ENCODE assay signal across 26 mouse cellular contexts in the genomic region with DNA sequence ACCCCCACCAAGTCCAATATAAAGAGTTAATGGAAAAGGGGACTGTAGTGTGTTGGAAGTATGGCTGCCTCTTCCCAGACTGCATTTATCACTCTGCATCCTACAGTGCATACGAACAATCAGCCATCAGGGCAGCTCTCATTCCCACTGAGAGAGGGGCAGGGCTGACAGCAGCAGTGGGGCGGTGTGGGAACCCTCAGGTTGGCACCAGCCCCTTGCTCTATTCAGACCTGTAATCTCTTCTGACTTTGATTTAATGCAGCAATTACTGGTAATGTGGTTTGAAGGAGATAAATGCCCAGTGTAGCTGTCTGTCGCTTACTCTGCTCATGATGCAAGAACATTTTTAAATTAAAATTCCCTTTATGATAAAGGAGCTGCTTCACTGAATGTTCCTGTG.
DNase-seq lines count a peak whose midpoint lies in the region; ATAC-seq lines count a peak whose summit lies in the region.
"Had no signal": no experiment of that assay in that cellular context is flagged by ENCODE, and none has a peak within 500 bp of the region (broad histone marks: within the 10 kb centered on the region; RNA-seq: fewer than 3 reads in every experiment).

No protein-coding gene starts in this region.

- no peaks in the 10 kb centered on the region for H3K27me3 ChIP-seq in forebrain, embryonic 16.5 days (replicated peaks; ENCODE audit: control insufficient read depth, insufficient read depth, low read length)
- no peaks in the 10 kb centered on the region for H3K27me3 ChIP-seq in forebrain, embryonic 11.5 days (ENCODE audit: control insufficient read depth, insufficient read depth, low read length)
- no peaks in the 10 kb centered on the region for H3K27me3 ChIP-seq in midbrain, embryonic 12.5 days
- no peaks in the 10 kb centered on the region for H3K27me3 ChIP-seq in midbrain, embryonic 11.5 days (ENCODE audit: control insufficient read depth, insufficient read depth, low read length)
- H3K27me3 ChIP-seq in hindbrain, embryonic 16.5 days (replicated peaks; ENCODE audit: control insufficient read depth, insufficient read depth, low read length), result no peaks in the 10 kb centered on the region
- no peaks in the 10 kb centered on the region for H3K27me3 ChIP-seq in neural tube, embryonic 14.5 days (ENCODE audit: control insufficient read depth, insufficient read depth, low read length)
- H3K27me3 ChIP-seq: embryonic facial prominence, embryonic 15.5 days; heart, embryonic 13.5 days; intestine, embryonic 15.5 days; liver, embryonic 15.5 days; stomach, embryonic 15.5 days had no signal

- H3K4me1 ChIP-seq in forebrain, embryonic 16.5 days (replicated peaks; ENCODE audit: control insufficient read depth, insufficient read depth, low read length), result peaks cover 4% of the 10 kb centered on the region
- H3K4me1 ChIP-seq in forebrain, embryonic 11.5 days (replicated peaks; ENCODE audit: control insufficient read depth, insufficient read depth, low read length), result peaks cover 2% of the 10 kb centered on the region; the same call in 1 of the 2 replicates
- peaks cover 12% of the 10 kb centered on the region; the same call in 1 of the 2 replicates for H3K4me1 ChIP-seq in midbrain, embryonic 12.5 days
- 0 out of 2 replicates have a peak, but pooled peaks cover 2% of the 10 kb centered on the region for H3K4me1 ChIP-seq in midbrain, embryonic 11.5 days (ENCODE audit: control insufficient read depth, insufficient read depth, low read length)
- peaks cover 4% of the 10 kb centered on the region for H3K4me1 ChIP-seq in hindbrain, embryonic 16.5 days (ENCODE audit: control insufficient read depth, insufficient read depth, low read depth, low read length)
- H3K4me1 ChIP-seq in neural tube, embryonic 14.5 days (ENCODE audit: control insufficient read depth, insufficient read depth, low read length), result peaks cover 11% of the 10 kb centered on the region; the same call in 1 of the 2 replicates
- H3K4me1 ChIP-seq: intestine, embryonic 15.5 days; liver, embryonic 15.5 days had no signal

- no peaks in the 10 kb centered on the region for H3K36me3 ChIP-seq in forebrain, embryonic 16.5 days (ENCODE audit: control insufficient read depth, insufficient read depth)
- H3K36me3 ChIP-seq in forebrain, embryonic 11.5 days (ENCODE audit: control insufficient read depth, insufficient read depth, low read length), result no peaks in the 10 kb centered on the region
- no peaks in the 10 kb centered on the region for H3K36me3 ChIP-seq in midbrain, embryonic 12.5 days
- H3K36me3 ChIP-seq in midbrain, embryonic 11.5 days (ENCODE audit: control insufficient read depth, insufficient read depth, low read length), result no peaks in the 10 kb centered on the region
- no peaks in the 10 kb centered on the region for H3K36me3 ChIP-seq in hindbrain, embryonic 16.5 days (ENCODE audit: control insufficient read depth, insufficient read depth, low read length)
- no peaks in the 10 kb centered on the region for H3K36me3 ChIP-seq in neural tube, embryonic 14.5 days (ENCODE audit: control insufficient read depth, insufficient read depth, low read length)
- H3K36me3 ChIP-seq: embryonic facial prominence, embryonic 15.5 days; heart, embryonic 13.5 days; intestine, embryonic 15.5 days; liver, embryonic 15.5 days; stomach, embryonic 15.5 days had no signal

- 27% methylated on average over 3 of the region's 3 CpGs for WGBS in forebrain, embryonic 16.5 days
- WGBS in forebrain, embryonic 11.5 days, result 60% methylated on average over 3 of the region's 3 CpGs
- WGBS in midbrain, embryonic 12.5 days, result 59% methylated on average over 3 of the region's 3 CpGs
- 56% methylated on average over 3 of the region's 3 CpGs for WGBS in midbrain, embryonic 11.5 days
- 25% methylated on average over 3 of the region's 3 CpGs for WGBS in hindbrain, embryonic 16.5 days
- WGBS in neural tube, embryonic 14.5 days, result 15% methylated on average over 3 of the region's 3 CpGs

- no peak overlapping the region for H3K27ac ChIP-seq in forebrain, embryonic 16.5 days (ENCODE audit: low read length)
- no peak overlapping the region for H3K27ac ChIP-seq in forebrain, embryonic 11.5 days (ENCODE audit: low read depth, low read length)
- H3K27ac ChIP-seq in midbrain, embryonic 12.5 days (replicated peaks), result no peak overlapping the region
- no peak overlapping the region for H3K27ac ChIP-seq in midbrain, embryonic 11.5 days (ENCODE audit: low read depth, low read length)
- 0 out of 2 replicates have a peak overlapping the region, but pooled peaks have one; percentile 20 for H3K27ac ChIP-seq in hindbrain, embryonic 16.5 days (ENCODE audit: low read depth, low read length)
- H3K27ac ChIP-seq in neural tube, embryonic 14.5 days (ENCODE audit: low read depth, low read length), result no peak overlapping the region; the same call in 1 of the 2 replicates
- H3K27ac ChIP-seq: embryonic facial prominence, embryonic 15.5 days; heart, adult 2 months; heart, embryonic 13.5 days; intestine, embryonic 15.5 days; limb, embryonic 10.5 days; liver, embryonic 15.5 days; stomach, embryonic 15.5 days had no signal

- no peaks in the 10 kb centered on the region for H3K9me3 ChIP-seq in forebrain, embryonic 16.5 days (ENCODE audit: control insufficient read depth, low read length)
- no peaks in the 10 kb centered on the region for H3K9me3 ChIP-seq in forebrain, embryonic 11.5 days (ENCODE audit: control insufficient read depth, low read length)
- H3K9me3 ChIP-seq in midbrain, embryonic 12.5 days, result no peaks in the 10 kb centered on the region
- H3K9me3 ChIP-seq in midbrain, embryonic 11.5 days (ENCODE audit: control insufficient read depth, low read length), result no peaks in the 10 kb centered on the region
- no peaks in the 10 kb centered on the region for H3K9me3 ChIP-seq in hindbrain, embryonic 16.5 days (ENCODE audit: control insufficient read depth, low read length)
- no peaks in the 10 kb centered on the region for H3K9me3 ChIP-seq in neural tube, embryonic 14.5 days (ENCODE audit: control insufficient read depth, low read length)
- H3K9me3 ChIP-seq: embryonic facial prominence, embryonic 15.5 days; heart, embryonic 13.5 days; intestine, embryonic 15.5 days; limb, embryonic 10.5 days; liver, embryonic 15.5 days; stomach, embryonic 15.5 days had no signal

- no peak for ATAC-seq in forebrain, embryonic 16.5 days
- no peak for ATAC-seq in forebrain, embryonic 11.5 days (replicated peaks; ENCODE audit: low FRiP score)
- ATAC-seq in midbrain, embryonic 12.5 days (ENCODE audit: low FRiP score, low read depth), result peak; percentile 41; the same call in 1 of the 2 replicates
- ATAC-seq in midbrain, embryonic 11.5 days (ENCODE audit: low FRiP score), result no peak
- peak; percentile 81 for ATAC-seq in hindbrain, embryonic 16.5 days
- ATAC-seq in neural tube, embryonic 14.5 days (ENCODE audit: low read depth), result peak; percentile 65; the same call in 1 of the 2 replicates
- no peak for ATAC-seq in megakaryocyte-erythroid progenitor cell, adult 5-6 weeks (replicated peaks; ENCODE audit: low FRiP score, low TSS enrichment, poor library complexity, severe bottlenecking)
- ATAC-seq: CD4-positive, CD25-positive, alpha-beta regulatory T cell, adult 4 months; intestine, embryonic 15.5 days had no signal

- DNase-seq in forebrain, embryonic 11.5 days (ENCODE audit: low spot score), result no peak
- no peak for DNase-seq in midbrain, embryonic 11.5 days (ENCODE audit: low spot score, missing footprints)
- DNase-seq in gastrocnemius, postnatal 10 days, result no peak
- DNase-seq: adrenal gland, postnatal 25 days; cerebellum, adult 9-10 months; gastrocnemius, postnatal 14 days; heart, adult 2 months; heart, postnatal 36 days; kidney, adult 8-10 months; kidney, postnatal 10 days; liver; lung, postnatal 4 days; right cerebral cortex, adult 18-20 months; thymus, postnatal 36 days had no signal

- no peak overlapping the region for H3K4me3 ChIP-seq in forebrain, embryonic 16.5 days (replicated peaks; ENCODE audit: low read length)
- H3K4me3 ChIP-seq in forebrain, embryonic 11.5 days (ENCODE audit: low read depth, low read length), result no peak overlapping the region
- H3K4me3 ChIP-seq in midbrain, embryonic 12.5 days, result no peak overlapping the region
- H3K4me3 ChIP-seq in midbrain, embryonic 11.5 days (ENCODE audit: low read depth, low read length), result no peak overlapping the region
- no peak overlapping the region for H3K4me3 ChIP-seq in hindbrain, embryonic 16.5 days (ENCODE audit: low read length)
- H3K4me3 ChIP-seq in neural tube, embryonic 14.5 days (ENCODE audit: low read depth, low read length), result no peak overlapping the region
- H3K4me3 ChIP-seq: embryonic facial prominence, embryonic 15.5 days; heart, adult 2 months; heart, embryonic 13.5 days; intestine, embryonic 15.5 days; limb, embryonic 10.5 days; liver, embryonic 15.5 days; stomach, embryonic 15.5 days had no signal

- peak overlapping the region; percentile 24; the same call in 1 of the 2 replicates for H3K9ac ChIP-seq in forebrain, embryonic 16.5 days (replicated peaks; ENCODE audit: low read depth, low read length)
- H3K9ac ChIP-seq in forebrain, embryonic 11.5 days (ENCODE audit: low read length), result no peak overlapping the region
- H3K9ac ChIP-seq in midbrain, embryonic 12.5 days (replicated peaks), result no peak overlapping the region
- H3K9ac ChIP-seq in midbrain, embryonic 11.5 days (ENCODE audit: low read length), result no peak overlapping the region
- H3K9ac ChIP-seq in hindbrain, embryonic 16.5 days (ENCODE audit: low read depth, low read length), result no peak overlapping the region; the same call in 1 of the 2 replicates
- H3K9ac ChIP-seq in neural tube, embryonic 14.5 days (replicated peaks; ENCODE audit: low read depth, low read length), result no peak overlapping the region
- H3K9ac ChIP-seq: embryonic facial prominence, embryonic 15.5 days; intestine, embryonic 15.5 days; liver, embryonic 15.5 days; stomach, embryonic 15.5 days had no signal

- no peak overlapping the region for H3K4me2 ChIP-seq in forebrain, embryonic 16.5 days (ENCODE audit: low read length)
- H3K4me2 ChIP-seq in forebrain, embryonic 11.5 days (ENCODE audit: low read depth, low read length, severe bottlenecking), result no peak overlapping the region
- H3K4me2 ChIP-seq in midbrain, embryonic 12.5 days (replicated peaks), result no peak overlapping the region
- H3K4me2 ChIP-seq in midbrain, embryonic 11.5 days, result no peak overlapping the region
- H3K4me2 ChIP-seq in hindbrain, embryonic 16.5 days (ENCODE audit: low read length), result no peak overlapping the region
- no peak overlapping the region for H3K4me2 ChIP-seq in neural tube, embryonic 14.5 days (ENCODE audit: low read depth, low read length)
- H3K4me2 ChIP-seq: embryonic facial prominence, embryonic 15.5 days; heart, embryonic 13.5 days; intestine, embryonic 15.5 days; liver, embryonic 15.5 days; stomach, embryonic 15.5 days had no signal

Comparison
In these comparisons a context has a peak if more than half of its experiments do, and no peak if none do; other contexts are left out.
1. ATAC-seq: peak in midbrain, embryonic 12.5 days (single experiment), hindbrain, embryonic 16.5 days (single experiment) and neural tube, embryonic 14.5 days (single experiment); none in forebrain, embryonic 16.5 days (single experiment), forebrain, embryonic 11.5 days (single experiment), midbrain, embryonic 11.5 days (single experiment) and megakaryocyte-erythroid progenitor cell, adult 5-6 weeks (single experiment).